Mouse (Mus musculus): ENCODE results near the gene Gm14862. TPM values are rescaled to one million over a fixed set of nuclear protein-coding genes. Genes with fewer than 3 reads are reported as not detected.

The Gm14862 gene
- total RNA-seq (2023): not detected

GRCm38 (mm10) chrX:9256766-9257165 lies at the start of gene Gm14862:
Gm14862 (minus strand) TSS chrX:9256899.

GRCm38 (mm10) chrX:9283464-9283863 lies 26.8 kb upstream of the Gm14862 start, which contains the start of gene H2al1m:
H2al1m (plus strand) TSS chrX:9283764.

GRCm38 (mm10) chrX:9272460-9273361 lies 16.0 kb upstream of the Gm14862 start, which contains the start of gene Xk:
Xk (plus strand) TSS chrX:9272756.

Other genes with a start within 250 kb of the Gm14862 start
- gene Fthl17e, start 223.4 kb downstream of the Gm14862 start, total RNA-seq (2023): not detected
- not detected for gene Fthl17f, start 193.9 kb downstream of the Gm14862 start, total RNA-seq (2023)
- gene 4930402K13Rik, start 152.3 kb downstream of the Gm14862 start, total RNA-seq (2023): not detected
- gene Lancl3, start 57.0 kb downstream of the Gm14862 start, total RNA-seq (2023): not detected
- gene Xk, start 15.9 kb upstream of the Gm14862 start, total RNA-seq (2023): 10 to 100 TPM in 1 of 2 experiments, 1 to 10 TPM in 1; 6.4 to 11.3 TPM
- gene H2al1m, start 26.9 kb upstream of the Gm14862 start, total RNA-seq (2023): 1 to 10 TPM; 1.6 to 1.8 TPM
- gene H2al1k, start 93.7 kb upstream of the Gm14862 start, total RNA-seq (2023): not detected
- gene Cybb, start 230.9 kb upstream of the Gm14862 start, total RNA-seq (2023): 1,000 to 10,000 TPM; 1,189 to 1,462 TPM

Measured in neutrophil, adult 59 days (primary cell).